Mouse (Mus musculus) heart, postnatal 0 days (tissue): ENCODE results near the gene Capn12. TPM values are rescaled to one million over a fixed set of nuclear protein-coding genes. Genes with fewer than 3 reads are reported as not detected.

Experiments
- ATAC-seq: fragments of 200-750 bp; cut with Nextera tagmentation; 2 replicates; pipeline ENCODE4 v1.8.0; 2017; ENCODE audit warnings: low read depth, moderate number of reproducible peaks, moderate library complexity; ENCODE audit not compliant: insufficient read depth
- DNase-seq: peaks from one replicate; pipeline ENCODE4 v3.0.0-alpha.2; 2016; ENCODE audit warnings: low spot score
- H3K27ac ChIP-seq: fragments of 300-500 bp; sonication (generic); 2 replicates; pipeline ENCODE4 v1.5.1; 2014; ENCODE audit warnings: low read depth, mild to moderate bottlenecking
- H3K27me3 ChIP-seq: fragments of 300-500 bp; sonication (generic); 2 replicates; pipeline ENCODE4 v1.6.1; 2014; ENCODE audit warnings: low read length, mixed read lengths; ENCODE audit not compliant: control insufficient read depth, insufficient read depth
- H3K36me3 ChIP-seq: fragments of 300-500 bp; sonication (generic); replicated peaks from 2 replicates; pipeline ENCODE4 v1.6.1; 2014; ENCODE audit warnings: low read length, mixed read lengths; ENCODE audit not compliant: control insufficient read depth, insufficient read depth
- H3K4me1 ChIP-seq: fragments of 300-500 bp; sonication (generic); 2 replicates; pipeline ENCODE4 v1.6.1; 2014; ENCODE audit warnings: antibody characterized with exemption; ENCODE audit not compliant: control insufficient read depth, insufficient read depth
- H3K4me2 ChIP-seq: fragments of 300-500 bp; sonication (generic); 2 replicates; pipeline ENCODE4 v1.6.1; 2014; ENCODE audit warnings: low read depth, mild to moderate bottlenecking, low read length, moderate library complexity
- H3K4me3 ChIP-seq: fragments of 300-500 bp; sonication (generic); 2 replicates; pipeline ENCODE4 v1.5.1; 2014; ENCODE audit warnings: low read depth, low read length
- H3K9ac ChIP-seq: fragments of 300-500 bp; sonication (generic); replicated peaks from 2 replicates; pipeline ENCODE4 v1.6.1; 2014; ENCODE audit warnings: low read depth, low read length, mixed read lengths
- H3K9me3 ChIP-seq: fragments of 300-500 bp; sonication (generic); replicated peaks from 2 replicates; pipeline ENCODE4 v1.6.1; 2016; ENCODE audit warnings: low read length; ENCODE audit not compliant: control insufficient read depth
- CTCF ChIP-seq: IDR thresholded peaks from 2 replicates; pipeline ENCODE4 v1.5.1; 2016; ENCODE audit warnings: antibody characterized with exemption, control low read depth, low read depth
- EP300 ChIP-seq: IDR thresholded peaks from 2 replicates; pipeline ENCODE4 v1.6.1; 2016; ENCODE audit warnings: antibody characterized with exemption, low read depth
- WGBS: fragments of 180-500 bp; shearing (Covaris S2); extraction: QIAGEN DNeasy Blood & Tissue Kit; methylation state at CpG from one replicate; pipeline ENCODE4 v1.1.7; 2014; 5-methylcytosine and 5-hydroxymethylcytosine counted together
- polyA plus RNA-seq: library from polyadenylated mRNA; unstranded; fragments of >200 nt; fragmentation: Nextera tagmentation; extraction: Ambion mirVana; gene quantifications from 2 replicates; pipeline ENCODE4 v1.2.1, GENCODE M21; 2015
- total RNA-seq: library from RNA; depleted of rRNA; stranded (reverse); fragments of >200 nt; gene quantifications from 2 replicates; pipeline ENCODE4 v1.2.3, GENCODE M21; 2014; ENCODE audit warnings: low replicate concordance

Capn12 gene
- total and polyA plus RNA-seq, 2 experiments from 2014 or later: 0.26 TPM; not detected in 1

- Histone ChIP-seq H3K9me3 (no peaks in the 10 kb centered on the region), H3K36me3 (peaks cover 21% of the 10 kb centered on the region), H3K27ac (peak overlapping the region; percentile 97), H3K4me2 (no peak overlapping the region), H3K4me1 (peaks cover 95% of the 10 kb centered on the region), H3K27me3 (no peaks in the 10 kb centered on the region), H3K9ac (no peak overlapping the region), H3K4me3 (no peak overlapping the region)
- DNase-seq (no peak), ATAC-seq (no peak)
- TF ChIP-seq EP300: no peak
- no peak for TF ChIP-seq CTCF
- WGBS: 40% methylated on average over 8 of the region's 8 CpGs
Measured at GRCm38 (mm10) chr7:28921722-28922465, 40.7 kb downstream of the Capn12 start.

GRCm38 (mm10) chr7:28922606-28923005, 41.4 kb downstream of the Capn12 start:
- WGBS: 50% methylated on average over 4 of the region's 4 CpGs
- Histone ChIP-seq H3K27ac (peak overlapping the region; percentile 97), H3K36me3 (peaks cover 15% of the 10 kb centered on the region), H3K9me3 (no peaks in the 10 kb centered on the region), H3K4me1 (peaks cover 90% of the 10 kb centered on the region), H3K9ac (no peak overlapping the region), H3K27me3 (no peaks in the 10 kb centered on the region), H3K4me3 (no peak overlapping the region), H3K4me2 (no peak overlapping the region)
- ATAC-seq: no peak
- TF ChIP-seq EP300 (no peak), CTCF (no peak)
- no peak for DNase-seq

GRCm38 (mm10) chr7:28923865-28924291, 42.7 kb downstream of the Capn12 start:
- Histone ChIP-seq H3K4me2 (peak overlapping the region; percentile 0; the same call in 1 of the 2 replicates), H3K4me1 (peaks cover 80% of the 10 kb centered on the region), H3K27ac (peak overlapping the region; percentile 97), H3K9ac (no peak overlapping the region), H3K27me3 (no peaks in the 10 kb centered on the region), H3K36me3 (peaks cover 2% of the 10 kb centered on the region), H3K4me3 (no peak overlapping the region), H3K9me3 (no peaks in the 10 kb centered on the region)
- ATAC-seq: peak; percentile 6; the same call in 1 of the 2 replicates
- DNase-seq: no peak
- WGBS: 11% methylated on average over 4 of the region's 4 CpGs
- TF ChIP-seq CTCF: no peak
- TF ChIP-seq EP300: 0 out of 2 replicates have a peak, but pooled peaks have one; percentile 39

DNA sequence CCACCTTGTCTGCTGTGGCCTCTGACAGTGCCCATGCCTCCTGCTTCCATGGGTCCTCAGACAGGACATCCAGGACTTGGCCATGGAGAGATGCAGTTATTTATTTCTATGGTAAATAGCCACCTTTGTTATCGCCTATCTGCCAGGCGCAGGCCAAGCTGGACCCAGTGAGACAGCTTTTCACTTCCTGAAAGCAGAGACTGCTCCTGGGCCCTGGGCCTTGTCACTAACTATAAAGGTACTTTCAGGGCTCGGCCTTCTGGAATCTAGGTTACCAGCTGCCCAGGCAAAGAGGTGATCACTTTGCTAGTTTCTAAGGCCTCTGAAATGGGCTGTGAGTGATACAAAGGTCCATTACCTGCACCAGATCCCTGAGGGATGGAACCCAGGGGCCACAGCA, 43.6 kb downstream of the Capn12 start:
- Histone ChIP-seq H3K27ac (peak overlapping the region; percentile 97), H3K4me3 (no peak overlapping the region), H3K4me2 (0 out of 2 replicates have a peak overlapping the region, but pooled peaks have one; percentile 12), H3K9me3 (no peaks in the 10 kb centered on the region), H3K27me3 (no peaks in the 10 kb centered on the region), H3K9ac (peak overlapping the region; percentile 35), H3K4me1 (peaks cover 80% of the 10 kb centered on the region), H3K36me3 (no peaks in the 10 kb centered on the region)
- TF ChIP-seq EP300 (no peak), CTCF (no peak)
- DNase-seq (no peak), ATAC-seq (no peak)
- WGBS: 41% methylated on average over 3 of the region's 3 CpGs

DNA sequence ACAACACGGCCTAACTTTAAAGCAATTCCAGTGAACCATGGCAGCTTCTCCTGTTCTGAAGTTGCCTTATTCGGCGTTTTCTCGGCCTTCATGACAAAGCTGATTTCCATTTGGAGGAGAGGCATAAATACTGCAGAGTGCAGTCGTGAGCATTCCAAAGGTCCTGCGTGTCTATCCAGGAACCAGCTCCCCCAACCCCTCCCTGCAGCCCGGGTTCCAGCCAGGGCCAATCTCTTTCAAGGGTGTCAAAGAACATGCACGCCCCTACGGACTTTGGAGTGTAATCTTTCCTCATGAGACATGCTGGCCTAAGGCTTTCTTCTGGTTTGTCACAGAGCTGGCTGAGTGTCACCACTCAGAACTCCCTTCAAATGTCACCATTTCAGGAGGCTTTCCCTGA, 44.1 kb downstream of the Capn12 start:
- H3K4me2 ChIP-seq: 0 out of 2 replicates have a peak overlapping the region, but pooled peaks have one; percentile 12
- no peak overlapping the region for H3K4me3 ChIP-seq
- H3K4me1 ChIP-seq: peaks cover 80% of the 10 kb centered on the region
- peak; percentile 93 for DNase-seq
- peak; percentile 16; the same call in 1 of the 2 replicates for TF ChIP-seq CTCF
- TF ChIP-seq EP300: no peak
- WGBS: 8% methylated on average over 9 of the region's 9 CpGs
- no peaks in the 10 kb centered on the region for H3K27me3 ChIP-seq
- ATAC-seq: peak; percentile 91
- H3K27ac ChIP-seq: peak overlapping the region; percentile 97
- peak overlapping the region; percentile 35; the same call in 1 of the 2 replicates for H3K9ac ChIP-seq
- H3K9me3 ChIP-seq: no peaks in the 10 kb centered on the region
- H3K36me3 ChIP-seq: no peaks in the 10 kb centered on the region
